Mouse (Mus musculus) testis, postnatal 14 days (tissue): ENCODE measurements around the gene Ap4b1.
"Not testable (repeated sequence)": the region's sequence is repeated elsewhere in the genome, so short reads cannot be mapped to it uniquely, and the experiment has no call there.

Experiments used
- DNase-seq: peaks from one replicate; pipeline ENCODE4 v3.0.0; 2021; ENCODE audit warnings: low spot score

Ap4b1 gene

GRCm38 (mm10) chr3:103801631-103802531, 7.4 kb upstream of the Ap4b1 start:
- DNase-seq = peak; percentile 86

GRCm38 (mm10) chr3:103802861-103803260, 6.5 kb upstream of the Ap4b1 start:
- no peak for DNase-seq

GRCm38 (mm10) chr3:103805671-103806070, 3.6 kb upstream of the Ap4b1 start:
- DNase-seq = no peak

GRCm38 (mm10) chr3:103809799-103810150, 455 bp downstream of the Ap4b1 start:
- no peak for DNase-seq

- DNase-seq = no peak
Measured at GRCm38 (mm10) chr3:103810967-103811366, 1.6 kb downstream of the Ap4b1 start.

- no peak for DNase-seq
Measured at GRCm38 (mm10) chr3:103827548-103827947, 18.2 kb downstream of the Ap4b1 start.

- DNase-seq = no peak
Measured at GRCm38 (mm10) chr3:103829036-103829435, 19.7 kb downstream of the Ap4b1 start.

- DNase-seq = not testable (repeated sequence)
Measured at GRCm38 (mm10) chr3:103830681-103831080, 21.4 kb downstream of the Ap4b1 start.

GRCm38 (mm10) chr3:103831146-103831545, 21.8 kb downstream of the Ap4b1 start:
- no peak for DNase-seq

GRCm38 (mm10) chr3:103832426-103832825, 23.1 kb downstream of the Ap4b1 start, which contains the start of gene Bcl2l15:
Bcl2l15 (plus strand) TSS chr3:103832601.
- no peak for DNase-seq

- no peak for DNase-seq
Measured at GRCm38 (mm10) chr3:103834001-103834400, 24.7 kb downstream of the Ap4b1 start.

- no peak for DNase-seq
Measured at GRCm38 (mm10) chr3:103835272-103835950, 26.1 kb downstream of the Ap4b1 start.

- no peak for DNase-seq
Measured at GRCm38 (mm10) chr3:103835951-103836310, 26.6 kb downstream of the Ap4b1 start.

- DNase-seq = no peak
Measured at GRCm38 (mm10) chr3:103836453-103836852, 27.1 kb downstream of the Ap4b1 start.

GRCm38 (mm10) chr3:103839711-103840110, 30.4 kb downstream of the Ap4b1 start:
- no peak for DNase-seq

GRCm38 (mm10) chr3:103840195-103840594, 30.9 kb downstream of the Ap4b1 start:
- not testable (repeated sequence) for DNase-seq

GRCm38 (mm10) chr3:103840946-103841345, 31.6 kb downstream of the Ap4b1 start:
- not testable (repeated sequence) for DNase-seq

- DNase-seq = no peak
Measured at GRCm38 (mm10) chr3:103850644-103851363, 41.5 kb downstream of the Ap4b1 start.

GRCm38 (mm10) chr3:103851481-103851880, 42.2 kb downstream of the Ap4b1 start:
- no peak for DNase-seq

GRCm38 (mm10) chr3:103851882-103852281, 42.6 kb downstream of the Ap4b1 start:
- no peak for DNase-seq

GRCm38 (mm10) chr3:103852565-103853299, 43.4 kb downstream of the Ap4b1 start:
- no peak for DNase-seq

GRCm38 (mm10) chr3:103853804-103854203, 44.5 kb downstream of the Ap4b1 start:
- no peak for DNase-seq
